In genomic region chr1:182951298-182951697, GRCm38 (mm10) we compare ENCODE assay signal across 8 mouse cellular contexts. TPM values are rescaled to one million over a fixed set of nuclear protein-coding genes. Genes with fewer than 3 reads are reported as not detected.
A peak's percentile ranks its signal among the peaks of the same experiment; 100 is the strongest.
DNase-seq lines count a peak whose midpoint lies in the region; ATAC-seq and TF ChIP-seq lines count a peak whose summit lies in the region.

No protein-coding gene starts in this region.

- no peaks in the 10 kb centered on the region for H3K27me3 ChIP-seq in liver, postnatal 0 days (ENCODE audit: insufficient read depth, low read length)
- H3K27me3 ChIP-seq in liver, embryonic 11.5 days (replicated peaks; ENCODE audit: control insufficient read depth, insufficient read depth, low read length) = peaks cover 5% of the 10 kb centered on the region
- H3K27me3 ChIP-seq in midbrain, postnatal 0 days (ENCODE audit: insufficient read depth, low read length) = no peaks in the 10 kb centered on the region
- H3K27me3 ChIP-seq in hindbrain, embryonic 13.5 days = peaks cover 9% of the 10 kb centered on the region; the same call in 1 of the 2 replicates

- peak; percentile 20; the same call in 1 of the 2 replicates for ATAC-seq in liver, postnatal 0 days
- no peak for ATAC-seq in liver, embryonic 11.5 days (replicated peaks; ENCODE audit: low FRiP score)
- no peak for ATAC-seq in midbrain, postnatal 0 days (ENCODE audit: low FRiP score)
- no peak for ATAC-seq in hindbrain, embryonic 13.5 days (ENCODE audit: low FRiP score)

- peaks cover 29% of the 10 kb centered on the region for H3K4me1 ChIP-seq in liver, postnatal 0 days (ENCODE audit: insufficient read depth)
- peaks cover 13% of the 10 kb centered on the region for H3K4me1 ChIP-seq in liver, embryonic 11.5 days (replicated peaks; ENCODE audit: control insufficient read depth, insufficient read depth, low read length)
- peaks cover 12% of the 10 kb centered on the region for H3K4me1 ChIP-seq in midbrain, postnatal 0 days (ENCODE audit: insufficient read depth, low read length)
- peaks cover 27% of the 10 kb centered on the region for H3K4me1 ChIP-seq in hindbrain, embryonic 13.5 days (replicated peaks)

- no peak overlapping the region for H3K4me3 ChIP-seq in liver, postnatal 0 days (ENCODE audit: low read depth, low read length)
- no peak overlapping the region for H3K4me3 ChIP-seq in liver, embryonic 11.5 days (ENCODE audit: low read depth, low read length)
- no peak overlapping the region for H3K4me3 ChIP-seq in left cerebral cortex, adult 2 months
- no peak overlapping the region for H3K4me3 ChIP-seq in midbrain, postnatal 0 days (ENCODE audit: low read depth, low read length)
- H3K4me3 ChIP-seq in hindbrain, embryonic 13.5 days = no peak overlapping the region

- H3K9me3 ChIP-seq in liver, postnatal 0 days (ENCODE audit: low read length) = no peaks in the 10 kb centered on the region
- no peaks in the 10 kb centered on the region for H3K9me3 ChIP-seq in liver, embryonic 11.5 days (ENCODE audit: control insufficient read depth, low read length)
- no peaks in the 10 kb centered on the region for H3K9me3 ChIP-seq in midbrain, postnatal 0 days (ENCODE audit: low read length)
- no peaks in the 10 kb centered on the region for H3K9me3 ChIP-seq in hindbrain, embryonic 13.5 days

- H3K9ac ChIP-seq in liver, postnatal 0 days (replicated peaks) = no peak overlapping the region
- no peak overlapping the region for H3K9ac ChIP-seq in liver, embryonic 11.5 days (ENCODE audit: low read depth, low read length)
- H3K9ac ChIP-seq in midbrain, postnatal 0 days (replicated peaks; ENCODE audit: low read length, poor library complexity, severe bottlenecking) = no peak overlapping the region
- H3K9ac ChIP-seq in hindbrain, embryonic 13.5 days = no peak overlapping the region

- no peak for TF ChIP-seq CTCF in liver, postnatal 0 days (IDR thresholded peaks at IDR 0.05; ENCODE audit: low read depth)
- TF ChIP-seq CTCF in left cerebral cortex, adult 2 months (IDR thresholded peaks at IDR 0.05) = no peak
- no peak for TF ChIP-seq CTCF in midbrain, postnatal 0 days (IDR thresholded peaks at IDR 0.05)

- no peak overlapping the region for H3K4me2 ChIP-seq in liver, postnatal 0 days (ENCODE audit: low read depth, low read length)
- H3K4me2 ChIP-seq in liver, embryonic 11.5 days = no peak overlapping the region
- no peak overlapping the region for H3K4me2 ChIP-seq in midbrain, postnatal 0 days (ENCODE audit: low read depth, low read length, poor library complexity, severe bottlenecking)
- no peak overlapping the region for H3K4me2 ChIP-seq in hindbrain, embryonic 13.5 days

- intact Hi-C loops in left cerebral cortex, adult 2 months (cut with DNase I) = no loop called here

- 51% methylated on average over 9 of the region's 9 CpGs for WGBS in liver, postnatal 0 days (ENCODE audit: insufficient replicate concordance)
- WGBS in liver, embryonic 11.5 days = 54% methylated on average over 9 of the region's 9 CpGs
- WGBS in midbrain, postnatal 0 days = 63% methylated on average over 9 of the region's 9 CpGs
- 74% methylated on average over 9 of the region's 9 CpGs for WGBS in hindbrain, embryonic 13.5 days

- DNase-seq in liver, postnatal 0 days = no peak
- no peak for DNase-seq in liver, embryonic 11.5 days (ENCODE audit: low spot score)
- DNase-seq in frontal cortex, postnatal 25 days (ENCODE audit: low spot score in 2 of 2) = peak; percentile 39 to 51
- peak; percentile 68 to 76 for DNase-seq in left cerebral cortex, adult 2 months (ENCODE audit: extremely low spot score in 1 of 2, low spot score in 2 of 2)
- peak; percentile 62 for DNase-seq in right cerebral cortex, postnatal 14 days
- no peak for DNase-seq in midbrain, postnatal 0 days (ENCODE audit: low spot score)
- no peak for DNase-seq in kidney, postnatal 10 days

- no peak for TF ChIP-seq EP300 in liver, postnatal 0 days (IDR thresholded peaks at IDR 0.05; ENCODE audit: low read depth)

- no peak overlapping the region for H3K27ac ChIP-seq in liver, postnatal 0 days (ENCODE audit: low read depth)
- no peak overlapping the region for H3K27ac ChIP-seq in liver, embryonic 11.5 days (ENCODE audit: low read depth, low read length)
- H3K27ac ChIP-seq in left cerebral cortex, adult 2 months = no peak overlapping the region
- H3K27ac ChIP-seq in midbrain, postnatal 0 days (ENCODE audit: low read depth, low read length) = no peak overlapping the region
- H3K27ac ChIP-seq in hindbrain, embryonic 13.5 days = no peak overlapping the region

- H3K36me3 ChIP-seq in liver, postnatal 0 days (replicated peaks; ENCODE audit: insufficient read depth, low read length) = no peaks in the 10 kb centered on the region
- no peaks in the 10 kb centered on the region for H3K36me3 ChIP-seq in liver, embryonic 11.5 days (ENCODE audit: control insufficient read depth, insufficient read depth, low read length)
- no peaks in the 10 kb centered on the region for H3K36me3 ChIP-seq in midbrain, postnatal 0 days (ENCODE audit: insufficient read depth, low read length)
- no peaks in the 10 kb centered on the region for H3K36me3 ChIP-seq in hindbrain, embryonic 13.5 days

RNA-seq across cellular contexts. Expression of gene Tlr5, which starts 3.3 kb away (rescaled TPM):
- 1.2 TPM in 2 replicates for polyA plus RNA-seq in liver, postnatal 0 days (2015; fragmentation: Nextera tagmentation; extraction: Ambion mirVana)
- 0.48 and 0.49 TPM in 2 replicates for polyA plus RNA-seq in liver, embryonic 11.5 days (2014; fragmentation: Nextera tagmentation; extraction: Ambion mirVana)
- under 1 TPM; 0.42 to 0.52 TPM for total RNA-seq in left cerebral cortex, adult 2 months (2021)
- total RNA-seq in midbrain, postnatal 0 days (2014; rRNA removed) = 0.11 and 0.19 TPM in 2 replicates
- polyA plus RNA-seq in midbrain, postnatal 0 days (2015; fragmentation: Nextera tagmentation; extraction: Ambion mirVana) = 0.21 and 0.23 TPM in 2 replicates
- polyA plus RNA-seq in hindbrain, embryonic 13.5 days (2015; fragmentation: Nextera tagmentation; extraction: Ambion mirVana) = 0.06 and 0.23 TPM in 2 replicates

Comparison
In these comparisons a context has a peak if more than half of its experiments do, and no peak if none do; other contexts are left out.
1. DNase-seq: peak in frontal cortex, postnatal 25 days (2 of 2), left cerebral cortex, adult 2 months (2 of 2) and right cerebral cortex, postnatal 14 days (single experiment); none in liver, postnatal 0 days (single experiment), liver, embryonic 11.5 days (single experiment), midbrain, postnatal 0 days (single experiment) and kidney, postnatal 10 days (single experiment).